Mouse (Mus musculus) spleen, postnatal 10 days (tissue): ENCODE data around the gene Fbxw28.
"Not testable (repeated sequence)": the region's sequence is repeated elsewhere in the genome, so short reads cannot be mapped to it uniquely, and the experiment has no call there.

ENCODE experiments used
- DNase-seq, 2 experiments: peaks; one replicate each; pipeline ENCODE4 v3.0.0; 2021 to 2022; ENCODE audit warnings: low spot score in 2 of 2

The Fbxw28 gene

GRCm38 (mm10) chr9:109339559-109339958 lies at the start of gene Fbxw28:
Gene Fbxw28, minus strand, starts transcription at chr9:109339659.
- not testable (repeated sequence) for DNase-seq

DNA sequence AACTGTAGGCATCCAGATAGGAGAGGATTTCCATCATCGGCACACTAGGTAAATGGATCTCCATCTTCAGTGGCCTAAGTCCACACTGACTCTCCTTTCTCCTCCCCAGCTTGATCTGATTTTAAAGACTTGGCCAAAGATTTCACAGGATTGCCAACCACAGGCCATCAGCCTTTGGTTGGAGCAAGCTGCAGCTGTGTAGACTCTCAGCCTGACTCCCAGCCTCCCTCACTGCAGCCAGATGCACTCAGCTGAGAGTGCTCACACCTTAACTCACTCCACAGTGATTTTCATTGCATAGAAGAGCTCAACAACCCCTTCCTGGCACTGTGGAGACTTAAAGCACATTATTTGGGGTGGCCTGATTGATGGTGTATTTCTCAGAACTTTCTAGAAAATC lies 51.9 kb downstream of the Fbxw28 start, which contains the start of gene Fbxw14:
Fbxw14 (minus strand) TSS at position 101 of the 400 bp plus-strand sequence.
- DNase-seq: not testable (repeated sequence)
